Mouse (Mus musculus) MEL (cell line): ENCODE results near the gene Wee1. TPM values are rescaled to one million over a fixed set of nuclear protein-coding genes. Genes with fewer than 3 reads are reported as not detected.

ENCODE experiments used
- DNase-seq: peaks from one replicate; pipeline ENCODE4 v3.0.0; 2011; ENCODE audit warnings: low read depth, low spot score
- H3K27ac ChIP-seq: 2 replicates; pipeline ENCODE4 v1.5.1; 2012; ENCODE audit warnings: low read depth, mild to moderate bottlenecking, control low read depth, low read length, moderate library complexity; ENCODE audit not compliant: control insufficient read depth
- H3K27me3 ChIP-seq, 2 experiments: fragments of 150-350 bp in 1 of 2; sonication (generic) in 1 of 2; 2 replicates each; pipeline ENCODE4 v1.6.1; 2012; ENCODE audit warnings: low read length in 2 of 2, mild to moderate bottlenecking in 2 of 2, improper control_type of control experiment in 1 of 2, moderate library complexity in 1 of 2; ENCODE audit not compliant: insufficient read depth in 2 of 2, control insufficient read depth in 1 of 2
- H3K36me3 ChIP-seq, 2 experiments: 2 replicates each; pipeline ENCODE4 v1.6.1; 2012 to 2014; ENCODE audit warnings: low read length in 2 of 2, improper control_type of control experiment in 1 of 2, inconsistent platforms in 1 of 2, mild to moderate bottlenecking in 1 of 2; ENCODE audit not compliant: insufficient read depth in 2 of 2, control insufficient read depth in 1 of 2
- H3K4me1 ChIP-seq, 2 experiments: fragments of 150-350 bp in 1 of 2; sonication (generic) in 1 of 2; 2 replicates each; pipeline ENCODE4 v1.6.1; 2012; ENCODE audit warnings: low read length in 2 of 2, improper control_type of control experiment in 1 of 2, mild to moderate bottlenecking in 1 of 2; ENCODE audit not compliant: insufficient read depth in 2 of 2, control insufficient read depth in 1 of 2
- H3K4me3 ChIP-seq, 2 experiments: fragments of 150-350 bp in 1 of 2; sonication (generic) in 1 of 2; 2 replicates each; pipeline ENCODE4 v1.5.1; 2012; ENCODE audit warnings: low read depth in 2 of 2, low read length in 2 of 2, mild to moderate bottlenecking in 2 of 2, moderate library complexity in 2 of 2, control low read depth in 1 of 2, improper control_type of control experiment in 1 of 2; ENCODE audit not compliant: control insufficient read depth in 1 of 2, insufficient read depth in 1 of 2
- H3K79me2 ChIP-seq: 2 replicates; pipeline ENCODE4 v1.6.1; 2012; ENCODE audit warnings: mild to moderate bottlenecking, low read length, moderate library complexity; ENCODE audit not compliant: control insufficient read depth, poor library complexity, insufficient read depth
- H3K9ac ChIP-seq: 2 replicates; pipeline ENCODE4 v1.6.1; 2012; ENCODE audit warnings: low read depth, mild to moderate bottlenecking, control low read depth, low read length, moderate library complexity; ENCODE audit not compliant: control insufficient read depth, poor library complexity, severe bottlenecking
- H3K9me3 ChIP-seq: fragments of 150-350 bp; sonication (generic); replicated peaks from 2 replicates; pipeline ENCODE4 v1.6.1; 2012; ENCODE audit warnings: mild to moderate bottlenecking, low read length, improper control_type of control experiment, moderate library complexity; ENCODE audit not compliant: insufficient read depth
- BHLHE40 ChIP-seq: IDR thresholded peaks from 2 replicates; pipeline ENCODE4 v1.6.1; 2012; ENCODE audit warnings: low read depth, mild to moderate bottlenecking, inconsistent platforms, low read length, improper control_type of control experiment, borderline replicate concordance
- CTCF ChIP-seq, 3 experiments: IDR thresholded peaks in 2 of 3; conservative IDR thresholded peaks in 1 of 3; 2 replicates each; pipeline ENCODE4 v1.5.1; 2011 to 2012; ENCODE audit warnings: low read length in 3 of 3, low read depth in 2 of 3, mild to moderate bottlenecking in 2 of 3, improper control_type of control experiment in 1 of 3, inconsistent platforms in 1 of 3, mixed read lengths in 1 of 3, moderate library complexity in 1 of 3; ENCODE audit not compliant: control insufficient read depth in 1 of 3, insufficient read depth in 1 of 3, poor library complexity in 1 of 3, severe bottlenecking in 1 of 3
- EP300 ChIP-seq, 2 experiments: IDR thresholded peaks; 2 replicates each; pipeline ENCODE4 v1.6.1; 2011; ENCODE audit warnings: improper control_type of control experiment in 2 of 2, low read length in 2 of 2, low read depth in 1 of 2, mild to moderate bottlenecking in 1 of 2
- ETS1 ChIP-seq: IDR thresholded peaks from 2 replicates; pipeline ENCODE4 v1.6.1; 2012; ENCODE audit warnings: low read depth, mild to moderate bottlenecking, inconsistent platforms, low read length, improper control_type of control experiment, moderate library complexity
- GATA1 ChIP-seq: IDR thresholded peaks from 2 replicates; pipeline ENCODE4 v1.6.1; 2011; ENCODE audit warnings: low read depth, low read length, improper control_type of control experiment
- KAT2A ChIP-seq: conservative IDR thresholded peaks from 2 replicates; pipeline ENCODE4 v1.6.1; 2012; ENCODE audit warnings: low read depth, low read length, improper control_type of control experiment, inconsistent platforms
- MAFK ChIP-seq: IDR thresholded peaks from 2 replicates; pipeline ENCODE4 v1.6.1; 2011; ENCODE audit warnings: low read depth, mild to moderate bottlenecking, low read length, improper control_type of control experiment, borderline replicate concordance
- MAX ChIP-seq: IDR thresholded peaks from 2 replicates; pipeline ENCODE4 v1.6.1; 2011; ENCODE audit warnings: low read length, improper control_type of control experiment
- MEF2A ChIP-seq: IDR thresholded peaks from 2 replicates; pipeline ENCODE4 v1.6.1; 2014; ENCODE audit warnings: low read depth, mild to moderate bottlenecking, inconsistent platforms, low read length, improper control_type of control experiment; ENCODE audit not compliant: poor library complexity, insufficient replicate concordance, severe bottlenecking; ENCODE audit errors: extremely low read depth
- MYC ChIP-seq: IDR thresholded peaks from 2 replicates; pipeline ENCODE4 v1.6.1; 2011; ENCODE audit warnings: low read depth, mild to moderate bottlenecking, low read length, improper control_type of control experiment, moderate library complexity
- NELFE ChIP-seq: IDR thresholded peaks from 2 replicates; pipeline ENCODE4 v1.6.1; 2011; ENCODE audit warnings: low read depth, low read length, improper control_type of control experiment
- NRF1 ChIP-seq: IDR thresholded peaks from 2 replicates; pipeline ENCODE4 v1.6.1; 2014; ENCODE audit warnings: low read depth, mild to moderate bottlenecking, inconsistent platforms, low read length, improper control_type of control experiment, moderate library complexity; ENCODE audit not compliant: poor library complexity, insufficient read depth, severe bottlenecking
- POLR2A ChIP-seq, 2 experiments: IDR thresholded peaks; 2 replicates each; pipeline ENCODE4 v1.6.1; 2011 to 2012; ENCODE audit warnings: low read length in 2 of 2, mild to moderate bottlenecking in 2 of 2, control low read depth in 1 of 2, improper control_type of control experiment in 1 of 2, low read depth in 1 of 2, moderate library complexity in 1 of 2; ENCODE audit not compliant: control insufficient read depth in 1 of 2, insufficient read depth in 1 of 2, poor library complexity in 1 of 2
- POLR2AphosphoS2 ChIP-seq: IDR thresholded peaks from 2 replicates; pipeline ENCODE4 v1.6.1; 2011; ENCODE audit warnings: low read length, improper control_type of control experiment
- RAD21 ChIP-seq: IDR thresholded peaks from 2 replicates; pipeline ENCODE4 v1.6.1; 2011; ENCODE audit warnings: mild to moderate bottlenecking, low read depth, low read length, improper control_type of control experiment
- RCOR1 ChIP-seq: IDR thresholded peaks from 2 replicates; pipeline ENCODE4 v1.6.1; 2012; ENCODE audit warnings: low read depth, mild to moderate bottlenecking, inconsistent platforms, low read length, improper control_type of control experiment
- SIN3A ChIP-seq: IDR thresholded peaks from 2 replicates; pipeline ENCODE4 v1.6.1; 2012; ENCODE audit warnings: low read length, improper control_type of control experiment, inconsistent platforms
- SMC3 ChIP-seq: IDR thresholded peaks from 2 replicates; pipeline ENCODE4 v1.6.1; 2011; ENCODE audit warnings: low read depth, low read length, improper control_type of control experiment
- TAL1 ChIP-seq: IDR thresholded peaks from 2 replicates; pipeline ENCODE4 v1.6.1; 2012; ENCODE audit warnings: mild to moderate bottlenecking, inconsistent platforms, low read length, moderate library complexity, mixed read lengths
- TBP ChIP-seq: IDR thresholded peaks from 2 replicates; pipeline ENCODE4 v1.8.0; 2011; ENCODE audit warnings: low read depth, low read length, improper control_type of control experiment
- USF2 ChIP-seq, 2 experiments: IDR thresholded peaks; 2 replicates each; pipeline ENCODE4 v1.6.1; 2011 to 2012; ENCODE audit warnings: improper control_type of control experiment in 2 of 2, low read length in 2 of 2, borderline replicate concordance in 1 of 2, inconsistent platforms in 1 of 2, low read depth in 1 of 2, mild to moderate bottlenecking in 1 of 2; ENCODE audit not compliant: insufficient read depth in 1 of 2
- polyA plus RNA-seq, 2 experiments: library from polyadenylated mRNA; stranded (reverse) in 1 of 2; unstranded in 1 of 2; fragments of >175 nt in 1 of 2; fragments of >200 nt in 1 of 2; gene quantifications; 2 replicates each; pipeline versions ENCODE4 v1.2.1 to v1.2.4; 2012; ENCODE audit warnings: low replicate concordance in 2 of 2, low read depth in 1 of 2; ENCODE audit not compliant: insufficient read length in 2 of 2, insufficient read depth in 1 of 2, missing spikeins in 1 of 2
- total RNA-seq: library from RNA; depleted of rRNA; stranded (reverse); fragments of 300-350 nt; gene quantifications from 2 replicates; pipeline ENCODE4 v1.2.3, GENCODE M21; 2012

Wee1 gene
- total and polyA plus RNA-seq, 3 experiments: 9.3 to 23.0 TPM; not detected in 1

DNA sequence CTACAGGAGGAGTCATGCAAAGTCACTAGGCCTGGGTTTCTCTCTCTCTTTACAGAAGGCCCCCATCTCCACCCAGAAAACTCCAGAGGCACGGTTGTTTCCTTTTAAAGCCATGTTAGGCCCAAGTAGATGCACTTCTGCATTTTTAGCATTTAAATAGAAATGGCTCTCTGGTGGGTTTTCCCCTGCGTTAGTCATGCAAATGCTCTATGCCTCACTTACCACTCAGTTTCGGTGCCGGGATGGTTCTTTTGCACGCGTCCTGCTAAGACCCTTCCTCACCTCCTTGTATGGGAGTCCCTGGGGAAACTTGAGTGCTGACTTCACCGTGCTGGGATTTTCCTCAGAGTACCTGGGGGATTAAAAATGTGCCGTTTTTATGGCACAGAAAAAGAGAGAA is 44.4 kb downstream of the Wee1 start:
- no peak overlapping the region for H3K27ac ChIP-seq
- no peaks in the 10 kb centered on the region for H3K27me3 ChIP-seq
- H3K36me3 ChIP-seq: peaks cover 0 to 11% of the 10 kb centered on the region in 2 experiments; a peak in 2 of 4 replicates
- no peak overlapping the region for H3K9ac ChIP-seq
- H3K9me3 ChIP-seq: no peaks in the 10 kb centered on the region
- no peak for DNase-seq
- TF ChIP-seq SMC3 (no peak), RAD21 (no peak), EP300 (IDR thresholded peaks at IDR 0.05; ENCODE audit: low read depth in 1 of 2, low read length in 2 of 2) (no peak), BHLHE40 (no peak), NRF1 (no peak), MYC (no peak), GATA1 (no peak), TAL1 (no peak), ETS1 (no peak), TBP (no peak), MAX (no peak), MEF2A (no peak), POLR2AphosphoS2 (no peak), USF2 (IDR thresholded peaks at IDR 0.05; ENCODE audit: borderline replicate concordance in 1 of 2, insufficient read depth in 1 of 2, low read depth in 1 of 2, low read length in 2 of 2) (no peak), SIN3A (no peak), RCOR1 (no peak), MAFK (no peak), POLR2A (IDR thresholded peaks at IDR 0.05; ENCODE audit: control insufficient read depth in 1 of 2, insufficient read depth in 1 of 2, low read depth in 1 of 2, low read length in 2 of 2, poor library complexity in 1 of 2) (no peak), KAT2A (no peak)
- peaks cover 3 to 6% of the 10 kb centered on the region in 2 experiments; a peak in 3 of 4 replicates for H3K4me1 ChIP-seq
- H3K4me3 ChIP-seq: no peak overlapping the region
- peaks cover 4% of the 10 kb centered on the region; the same call in 1 of the 2 replicates for H3K79me2 ChIP-seq

DNA sequence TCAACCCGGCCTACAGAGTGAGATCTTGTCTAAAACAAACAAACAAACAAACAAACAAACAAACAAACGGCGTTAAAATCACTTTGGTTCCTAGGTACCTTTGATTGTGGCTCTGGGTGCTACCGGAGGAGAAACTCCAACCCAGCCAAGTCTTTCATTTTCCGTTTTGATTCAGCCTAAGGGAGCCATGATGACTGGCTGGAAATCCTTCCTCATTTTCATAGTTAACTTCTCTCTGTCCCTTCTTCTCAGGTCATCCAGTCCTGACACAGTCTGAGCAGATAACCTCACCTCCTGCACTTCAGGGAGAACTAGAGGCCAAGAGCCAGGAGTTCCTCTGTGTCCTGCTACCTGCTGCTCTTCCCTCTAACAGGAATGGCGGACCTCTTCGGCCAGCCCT is 57.4 kb downstream of the Wee1 start:
- H3K9me3 ChIP-seq: no peaks in the 10 kb centered on the region
- no peak for DNase-seq
- TF ChIP-seq MYC (no peak), NELFE (no peak), MAFK (no peak), POLR2A (IDR thresholded peaks at IDR 0.05; ENCODE audit: control insufficient read depth in 1 of 2, insufficient read depth in 1 of 2, low read depth in 1 of 2, low read length in 2 of 2, poor library complexity in 1 of 2) (no peak), CTCF (IDR thresholded peaks at IDR 0.05 in 2 of 3, conservative IDR thresholded peaks at IDR 0.05 in 1 of 3; ENCODE audit: control insufficient read depth in 1 of 3, insufficient read depth in 1 of 3, low read depth in 2 of 3, low read length in 3 of 3, poor library complexity in 1 of 3, severe bottlenecking in 1 of 3) (no peak), KAT2A (no peak)
- H3K4me1 ChIP-seq: no peaks in the 10 kb centered on the region
- H3K79me2 ChIP-seq: no peaks in the 10 kb centered on the region
- H3K4me3 ChIP-seq: no peak overlapping the region
- no peaks in the 10 kb centered on the region for H3K27me3 ChIP-seq
- no peak overlapping the region for H3K27ac ChIP-seq
- H3K9ac ChIP-seq: no peak overlapping the region
- H3K36me3 ChIP-seq: no peaks in the 10 kb centered on the region
